Mouse (Mus musculus) brain, adult 2 months (tissue): ENCODE results near the gene Slc9a3r1.

Source experiments
- DNase-seq: peaks from one replicate; pipeline ENCODE4 v3.0.0; 2011; ENCODE audit warnings: low read depth, low spot score

The Slc9a3r1 gene

GRCm38 (mm10) chr11:115188539-115189231 lies 25.5 kb downstream of the Slc9a3r1 start:
- no peak for DNase-seq

GRCm38 (mm10) chr11:115189304-115189703 lies 26.2 kb downstream of the Slc9a3r1 start:
- DNase-seq, result no peak

GRCm38 (mm10) chr11:115192180-115192579 lies 29.0 kb downstream of the Slc9a3r1 start:
- DNase-seq, result peak; percentile 50

GRCm38 (mm10) chr11:115194693-115195092 lies 31.6 kb downstream of the Slc9a3r1 start:
- no peak for DNase-seq

- no peak for DNase-seq
Measured at GRCm38 (mm10) chr11:115195933-115196332, 32.8 kb downstream of the Slc9a3r1 start.

- DNase-seq, result no peak
Measured at GRCm38 (mm10) chr11:115197558-115197957, 34.4 kb downstream of the Slc9a3r1 start.

- no peak for DNase-seq
Measured at GRCm38 (mm10) chr11:115198932-115199384, 35.8 kb downstream of the Slc9a3r1 start.

- no peak for DNase-seq
Measured at GRCm38 (mm10) chr11:115200520-115200919, 37.4 kb downstream of the Slc9a3r1 start.

GRCm38 (mm10) chr11:115202316-115202715 lies 39.2 kb downstream of the Slc9a3r1 start:
- DNase-seq, result peak; percentile 98

- DNase-seq, result peak; percentile 94
Measured at GRCm38 (mm10) chr11:115202756-115203155, 39.6 kb downstream of the Slc9a3r1 start.

GRCm38 (mm10) chr11:115208126-115208525 lies 45.0 kb downstream of the Slc9a3r1 start:
- peak; percentile 65 for DNase-seq

- peak; percentile 76 for DNase-seq
Measured at GRCm38 (mm10) chr11:115208776-115209732, 45.9 kb downstream of the Slc9a3r1 start.

GRCm38 (mm10) chr11:115209958-115210357 lies 46.8 kb downstream of the Slc9a3r1 start:
- no peak for DNase-seq

GRCm38 (mm10) chr11:115212116-115212515 lies 49.0 kb downstream of the Slc9a3r1 start:
- peak; percentile 88 for DNase-seq

GRCm38 (mm10) chr11:115215123-115215522 lies 52.0 kb downstream of the Slc9a3r1 start:
- no peak for DNase-seq

- peak; percentile 95 for DNase-seq
Measured at GRCm38 (mm10) chr11:115217439-115218410, 54.6 kb downstream of the Slc9a3r1 start.

- DNase-seq, result peak; percentile 79
Measured at GRCm38 (mm10) chr11:115219263-115219662, 56.1 kb downstream of the Slc9a3r1 start.

- no peak for DNase-seq
Measured at GRCm38 (mm10) chr11:115219685-115220084, 56.5 kb downstream of the Slc9a3r1 start.

- no peak for DNase-seq
Measured at GRCm38 (mm10) chr11:115222077-115222476, 58.9 kb downstream of the Slc9a3r1 start.

GRCm38 (mm10) chr11:115222570-115222969 lies 59.4 kb downstream of the Slc9a3r1 start:
- no peak for DNase-seq

- peak; percentile 57 for DNase-seq
Measured at GRCm38 (mm10) chr11:115223451-115223850, 60.3 kb downstream of the Slc9a3r1 start.
